Mouse (Mus musculus) megakaryocyte, embryonic 14.5 days (primary cell): Measurements from ENCODE around the gene Cadm4.

Experiments used
- FLI1 ChIP-seq: IDR thresholded peaks from 2 replicates; pipeline ENCODE4 v1.6.1; 2012; ENCODE audit warnings: low read length, inconsistent platforms, mixed read lengths
- GATA1 ChIP-seq: IDR thresholded peaks from 3 replicates; pipeline ENCODE4 v1.6.1; 2012; ENCODE audit warnings: mixed read lengths, low read length, inconsistent platforms, borderline replicate concordance

GRCm38 (mm10) chr7:24448782-24449517, 32.9 kb upstream of the Cadm4 start:
- no peak for TF ChIP-seq GATA1
- TF ChIP-seq FLI1, result no peak
